Mouse (Mus musculus) lung, adult 2 months (tissue): Measurements from ENCODE around the gene Vps18. TPM values are rescaled to one million over a fixed set of nuclear protein-coding genes. Genes with fewer than 3 reads are reported as not detected.
A peak's percentile ranks its signal among the peaks of the same experiment; 100 is the strongest.

ENCODE experiments used
- DNase-seq: peaks from one replicate; pipeline ENCODE4 v3.0.0; 2022
- H3K4me1 ChIP-seq: fragments of 200-500 bp; 2 replicates; pipeline ENCODE4 v1.6.1; 2011; ENCODE audit warnings: low read length; ENCODE audit not compliant: control insufficient read depth, insufficient read depth
- H3K4me3 ChIP-seq: fragments of 200-500 bp; replicated peaks from 2 replicates; pipeline ENCODE3; 2011; ENCODE audit warnings: low read depth, mild to moderate bottlenecking, control low read depth, low read length; ENCODE audit errors: extremely low read depth
- CTCF ChIP-seq: fragments of 200-500 bp; IDR thresholded peaks from 2 replicates; pipeline ENCODE4 v1.5.1; 2011; ENCODE audit warnings: mild to moderate bottlenecking, low read length, control low read depth; ENCODE audit not compliant: insufficient read depth
- POLR2A ChIP-seq: fragments of 200-500 bp; IDR thresholded peaks from 2 replicates; pipeline ENCODE4 v1.6.1; 2011; ENCODE audit warnings: low read depth, mild to moderate bottlenecking, control low read depth, low read length, borderline replicate concordance; ENCODE audit errors: extremely low read depth
- WGBS: fragments of 180-500 bp; shearing (Covaris S2); methylation state at CpG from one replicate; pipeline ENCODE4 v1.1.7; 2018; 5-methylcytosine and 5-hydroxymethylcytosine counted together
- polyA plus RNA-seq: library from polyadenylated mRNA; depleted of rRNA; stranded (reverse); fragments of >200 nt; gene quantifications from 2 replicates; pipeline ENCODE4 v1.2.3, GENCODE M21; 2012

Vps18 gene
- polyA plus RNA-seq, 1 experiment = 25.9 TPM

DNA sequence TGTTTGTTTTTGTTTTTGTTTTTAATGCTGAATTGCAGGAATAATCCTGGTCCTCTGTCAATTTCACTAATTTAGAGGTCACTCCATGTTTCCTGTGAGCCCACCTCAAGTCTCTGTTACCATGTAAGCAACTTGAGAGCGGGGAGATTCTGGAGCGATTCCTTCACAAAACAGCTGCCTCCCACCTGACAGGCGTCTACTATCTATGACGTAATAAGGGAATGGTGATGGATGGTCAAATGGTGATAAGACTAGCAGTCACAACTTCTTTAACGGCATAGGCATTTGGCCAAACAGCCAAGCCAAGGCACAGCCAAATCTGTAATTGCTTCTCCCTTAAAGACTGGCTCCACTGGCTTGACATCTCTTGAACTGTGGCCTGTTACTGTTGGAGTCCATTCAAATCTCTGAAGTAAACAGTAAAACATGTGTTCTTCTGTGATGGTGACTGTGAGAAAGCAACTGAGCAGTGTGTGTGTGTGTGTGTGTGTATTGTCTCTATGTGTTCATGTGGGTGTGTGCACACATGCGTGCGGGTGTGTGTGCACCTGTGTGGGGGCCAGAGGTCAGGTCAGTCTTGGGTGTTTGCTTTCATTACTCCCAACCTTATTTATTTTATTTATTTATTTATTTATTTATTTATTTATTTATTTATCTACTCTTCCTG is 6.5 kb upstream of the Vps18 start:
- no peak for DNase-seq
- 59% methylated on average over 7 of the region's 7 CpGs for WGBS
- TF ChIP-seq CTCF (no peak), POLR2A (no peak)

DNA sequence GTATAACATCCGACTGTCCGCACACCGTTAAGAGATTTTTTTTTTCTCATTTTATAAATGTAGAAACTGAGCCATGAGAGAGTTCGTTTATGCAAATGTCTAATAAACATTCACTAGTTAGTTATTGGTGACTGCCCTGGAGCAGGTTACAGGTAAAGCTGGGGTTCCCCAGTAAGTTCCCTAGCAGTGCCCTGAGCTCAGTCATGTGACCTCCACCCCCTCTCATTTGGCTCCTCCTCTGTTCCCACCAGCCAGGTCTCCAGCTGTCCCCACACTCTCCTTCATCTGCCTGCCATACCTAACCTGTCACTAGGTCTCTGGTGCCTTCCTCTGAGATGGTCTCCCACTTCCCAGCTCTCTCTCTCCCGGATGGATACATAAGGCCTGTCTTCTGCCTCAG is 1.2 kb upstream of the Vps18 start:
- DNase-seq = no peak
- no peak overlapping the region for H3K4me3 ChIP-seq
- TF ChIP-seq POLR2A (no peak), CTCF (no peak)
- peaks cover 9% of the 10 kb centered on the region; the same call in 1 of the 2 replicates for H3K4me1 ChIP-seq
- 89% methylated on average over 5 of the region's 5 CpGs for WGBS

More for the DNA sequence above, 6.5 kb upstream of the Vps18 start:
- H3K4me1 ChIP-seq = no peaks in the 10 kb centered on the region
- no peak overlapping the region for H3K4me3 ChIP-seq

DNA sequence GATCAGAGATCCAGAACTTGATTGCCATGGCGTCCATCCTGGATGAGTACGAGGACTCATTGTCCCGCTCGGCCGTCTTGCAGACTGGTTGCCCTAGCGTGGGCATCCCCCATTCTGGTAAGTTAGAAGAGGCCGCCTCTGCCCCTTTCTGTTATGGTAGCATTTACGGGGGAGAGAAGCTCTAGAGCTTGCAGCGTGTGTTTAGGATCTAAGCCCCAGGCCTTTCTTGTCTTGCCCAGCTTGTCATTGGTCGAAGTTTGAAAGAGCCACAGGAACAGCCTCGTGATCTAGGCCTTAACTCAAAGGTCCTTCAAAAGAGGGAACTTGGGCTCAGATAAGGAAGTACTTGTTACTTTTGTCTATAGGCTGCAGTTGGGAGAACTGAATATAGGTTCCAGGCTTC is 475 bp downstream of the Vps18 start:
- TF ChIP-seq CTCF = no peak
- no peak for TF ChIP-seq POLR2A
- 1% methylated on average over 11 of the region's 11 CpGs for WGBS
- Histone ChIP-seq H3K4me1 (peaks cover 9% of the 10 kb centered on the region; the same call in 1 of the 2 replicates), H3K4me3 (peak overlapping the region; percentile 74)
- no peak for DNase-seq

DNA sequence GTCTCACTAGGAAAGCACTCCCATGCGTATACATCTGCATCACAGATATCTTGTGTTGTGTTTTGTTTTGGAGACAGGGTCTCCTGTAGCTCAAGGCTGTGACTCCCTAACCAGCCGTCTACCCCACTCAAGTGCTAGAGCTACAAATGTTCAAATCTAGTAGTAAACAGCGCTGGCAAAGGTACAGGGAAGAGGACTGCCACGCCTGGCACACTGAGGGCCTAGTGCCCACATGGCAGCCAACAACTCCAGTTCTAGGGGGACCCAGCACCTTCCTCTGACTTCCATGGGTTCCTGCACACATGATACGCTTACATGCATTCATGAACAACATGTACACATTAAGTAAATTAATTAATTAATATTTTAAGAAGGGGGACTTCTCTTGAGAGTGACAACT is 3.7 kb downstream of the Vps18 start:
- no peak for TF ChIP-seq POLR2A
- TF ChIP-seq CTCF = no peak
- 91% methylated on average over 5 of the region's 5 CpGs for WGBS
- peaks cover 9% of the 10 kb centered on the region; the same call in 1 of the 2 replicates for H3K4me1 ChIP-seq

DNA sequence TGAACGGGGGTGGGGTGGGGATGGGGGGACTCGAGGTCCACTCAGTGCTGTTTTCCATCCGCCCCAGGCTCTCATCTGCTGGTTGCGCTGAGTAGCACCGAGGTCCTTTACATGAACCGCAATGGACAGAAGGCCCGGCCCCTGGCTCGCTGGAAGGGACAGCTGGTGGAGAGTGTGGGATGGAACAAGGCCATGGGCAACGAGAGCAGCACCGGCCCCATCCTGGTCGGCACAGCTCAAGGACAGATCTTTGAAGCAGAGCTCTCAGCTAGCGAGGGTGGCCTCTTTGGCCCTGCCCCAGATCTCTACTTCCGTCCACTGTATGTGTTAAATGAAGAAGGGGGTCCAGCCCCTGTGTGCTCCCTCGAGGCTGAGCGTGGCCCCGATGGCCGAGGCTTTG is 4.3 kb downstream of the Vps18 start:
- Histone ChIP-seq H3K4me3 (no peak overlapping the region), H3K4me1 (peaks cover 7% of the 10 kb centered on the region; the same call in 1 of the 2 replicates)
- 92% methylated on average over 17 of the region's 17 CpGs for WGBS
- DNase-seq = no peak
- TF ChIP-seq POLR2A = no peak
- no peak for TF ChIP-seq CTCF

More for the DNA sequence above, 3.7 kb downstream of the Vps18 start:
- no peak for DNase-seq
- H3K4me3 ChIP-seq = no peak overlapping the region

DNA sequence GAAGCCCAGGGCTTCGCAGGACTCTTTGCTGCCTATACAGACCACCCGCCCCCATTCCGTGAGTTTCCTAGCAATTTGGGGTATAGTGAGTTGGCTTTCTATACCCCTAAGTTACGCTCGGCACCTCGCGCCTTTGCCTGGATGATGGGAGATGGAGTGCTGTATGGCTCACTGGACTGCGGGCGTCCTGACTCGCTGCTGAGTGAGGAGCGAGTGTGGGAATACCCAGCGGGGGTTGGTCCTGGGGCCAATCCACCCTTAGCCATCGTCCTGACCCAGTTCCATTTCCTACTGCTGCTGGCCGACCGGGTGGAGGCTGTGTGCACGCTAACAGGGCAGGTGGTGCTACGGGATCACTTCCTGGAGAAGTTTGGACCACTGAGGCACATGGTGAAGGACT is 4.8 kb downstream of the Vps18 start:
- peaks cover 6% of the 10 kb centered on the region; the same call in 1 of the 2 replicates for H3K4me1 ChIP-seq
- no peak overlapping the region for H3K4me3 ChIP-seq
- no peak for DNase-seq
- TF ChIP-seq CTCF (no peak), POLR2A (no peak)
- WGBS = 94% methylated on average over 17 of the region's 17 CpGs

DNA sequence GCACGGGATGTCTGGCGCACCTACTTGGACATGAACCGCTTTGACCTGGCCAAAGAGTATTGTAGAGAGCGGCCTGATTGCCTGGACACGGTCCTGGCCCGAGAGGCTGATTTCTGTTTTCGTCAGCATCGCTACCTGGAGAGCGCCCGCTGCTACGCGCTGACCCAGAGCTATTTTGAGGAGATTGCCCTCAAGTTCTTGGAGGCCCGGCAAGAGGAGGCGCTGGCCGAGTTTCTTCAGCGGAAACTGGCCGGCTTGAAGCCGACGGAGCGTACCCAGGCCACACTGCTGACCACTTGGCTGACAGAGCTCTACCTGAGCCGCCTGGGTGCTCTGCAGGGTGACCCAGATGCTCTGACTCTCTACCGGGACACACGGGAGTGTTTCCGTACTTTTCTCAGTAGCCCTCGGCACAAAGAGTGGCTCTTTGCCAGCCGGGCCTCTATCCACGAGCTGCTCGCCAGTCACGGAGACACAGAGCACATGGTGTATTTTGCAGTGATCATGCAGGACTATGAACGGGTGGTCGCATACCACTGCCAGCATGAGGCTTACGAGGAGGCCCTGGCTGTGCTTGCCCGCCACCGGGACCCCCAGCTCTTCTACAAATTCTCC is 5.3 kb downstream of the Vps18 start:
- Histone ChIP-seq H3K4me1 (peaks cover 10% of the 10 kb centered on the region), H3K4me3 (no peak overlapping the region)
- no peak for TF ChIP-seq POLR2A
- TF ChIP-seq CTCF = no peak
- 90% methylated on average over 34 of the region's 34 CpGs for WGBS
- DNase-seq = no peak

DNA sequence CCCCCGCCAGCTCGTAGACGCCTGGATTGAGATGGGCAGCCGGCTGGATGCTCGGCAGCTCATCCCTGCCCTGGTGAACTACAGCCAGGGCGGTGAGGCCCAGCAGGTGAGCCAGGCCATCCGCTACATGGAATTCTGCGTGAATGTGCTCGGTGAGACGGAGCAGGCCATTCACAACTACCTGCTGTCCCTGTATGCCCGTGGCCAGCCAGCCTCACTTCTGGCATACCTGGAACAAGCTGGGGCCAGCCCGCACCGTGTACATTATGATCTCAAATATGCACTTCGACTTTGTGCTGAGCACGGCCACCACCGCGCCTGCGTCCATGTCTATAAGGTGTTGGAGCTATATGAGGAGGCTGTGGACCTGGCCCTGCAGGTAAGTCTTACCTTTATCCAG is 5.9 kb downstream of the Vps18 start:
- DNase-seq = no peak
- 93% methylated on average over 18 of the region's 18 CpGs for WGBS

DNA sequence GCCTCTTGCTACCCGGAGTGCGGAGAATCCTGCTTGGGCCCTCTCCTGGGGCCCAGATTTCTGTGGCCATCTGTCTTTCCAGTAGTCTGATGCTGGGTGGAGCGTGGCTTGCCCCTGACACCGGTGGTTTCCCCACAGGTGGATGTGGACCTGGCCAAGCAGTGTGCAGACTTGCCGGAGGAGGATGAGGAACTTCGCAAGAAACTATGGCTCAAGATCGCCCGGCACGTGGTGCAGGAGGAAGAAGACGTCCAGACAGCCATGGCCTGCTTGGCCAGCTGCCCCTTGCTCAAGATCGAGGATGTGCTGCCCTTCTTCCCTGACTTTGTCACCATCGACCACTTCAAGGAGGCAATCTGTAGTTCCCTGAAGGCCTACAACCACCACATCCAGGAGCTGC is 8.2 kb downstream of the Vps18 start:
- TF ChIP-seq POLR2A (no peak), CTCF (no peak)
- no peak overlapping the region for H3K4me3 ChIP-seq
- H3K4me1 ChIP-seq = peaks cover 14% of the 10 kb centered on the region
- WGBS = 89% methylated on average over 12 of the region's 12 CpGs
- no peak for DNase-seq

More for the DNA sequence above, 5.9 kb downstream of the Vps18 start:
- TF ChIP-seq CTCF (no peak), POLR2A (no peak)
- H3K4me3 ChIP-seq = no peak overlapping the region
- peaks cover 8% of the 10 kb centered on the region for H3K4me1 ChIP-seq

DNA sequence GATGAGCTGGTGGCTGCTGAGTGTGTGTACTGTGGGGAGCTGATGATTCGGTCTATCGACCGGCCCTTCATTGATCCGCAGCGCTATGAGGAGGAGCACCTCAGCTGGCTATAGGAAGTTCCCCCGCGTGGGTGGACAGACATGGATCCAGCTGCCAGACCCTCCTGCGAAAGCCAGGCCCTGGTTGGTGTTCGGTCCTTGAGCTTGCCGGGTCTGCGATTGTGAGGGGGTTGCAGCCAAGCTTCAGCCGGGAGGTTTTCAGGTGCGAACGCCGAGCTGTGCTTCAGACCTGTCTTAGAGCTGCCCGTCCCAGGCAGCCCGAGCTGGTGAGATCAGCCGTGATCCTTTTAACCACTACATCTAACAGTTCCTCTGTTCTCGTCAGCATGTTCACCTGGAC is 9.0 kb downstream of the Vps18 start:
- Histone ChIP-seq H3K4me1 (peaks cover 14% of the 10 kb centered on the region), H3K4me3 (no peak overlapping the region)
- TF ChIP-seq POLR2A (no peak), CTCF (no peak)
- no peak for DNase-seq
- WGBS = 90% methylated on average over 19 of the region's 19 CpGs

DNA sequence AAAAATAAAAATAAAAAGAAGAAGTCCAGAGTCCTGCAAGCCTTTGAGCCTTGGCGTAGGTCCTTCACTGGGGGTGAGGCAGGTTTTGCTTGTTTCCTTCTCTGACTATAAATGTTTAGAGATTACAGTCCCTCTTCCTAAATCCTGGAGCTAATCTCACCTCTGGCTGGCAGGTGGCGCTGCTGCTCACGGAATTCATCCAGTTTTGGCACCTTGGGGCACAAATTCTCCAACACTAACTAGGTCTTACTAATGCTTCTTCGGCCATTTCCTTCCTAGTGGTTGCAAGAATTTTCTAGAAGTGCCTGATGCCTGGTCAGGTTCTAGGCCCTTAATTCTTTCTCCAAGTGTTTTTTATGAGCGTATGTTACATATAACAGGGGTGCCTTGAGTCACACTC is 9.8 kb downstream of the Vps18 start:
- peak; percentile 90 for TF ChIP-seq CTCF
- no peak for TF ChIP-seq POLR2A
- WGBS = 24% methylated on average over 5 of the region's 5 CpGs
- Histone ChIP-seq H3K4me1 (peaks cover 14% of the 10 kb centered on the region), H3K4me3 (no peak overlapping the region)
- peak; percentile 74 for DNase-seq
